Comparison of ENCODE assay signal across 27 mouse cellular contexts in genomic region chr7:68278385-68278784, GRCm38 (mm10). TPM values are rescaled to one million over a fixed set of nuclear protein-coding genes. Genes with fewer than 3 reads are reported as not detected.
A peak's percentile ranks its signal among the peaks of the same experiment; 100 is the strongest.
DNase-seq lines count a peak whose midpoint lies in the region; ATAC-seq and TF ChIP-seq lines count a peak whose summit lies in the region.
"Had no signal": no experiment of that assay in that cellular context is flagged by ENCODE, and none has a peak within 500 bp of the region (broad histone marks: within the 10 kb centered on the region; RNA-seq: fewer than 3 reads in every experiment).

No protein-coding gene starts in this region.

- TF ChIP-seq CTCF in liver, postnatal 0 days (IDR thresholded peaks at IDR 0.05; ENCODE audit: low read depth), result no peak

- no peak for ATAC-seq in CD4-positive, CD25-positive, alpha-beta regulatory T cell, adult 4 months
- ATAC-seq in liver, postnatal 0 days, result no peak
- ATAC-seq in liver, embryonic 11.5 days (replicated peaks; ENCODE audit: low FRiP score), result no peak
- no peak for ATAC-seq in limb, embryonic 11.5 days (ENCODE audit: insufficient number of reproducible peaks, low FRiP score, low TSS enrichment, low read depth)
- ATAC-seq in monocyte, adult 5-6 weeks (replicated peaks; ENCODE audit: insufficient number of reproducible peaks, low FRiP score, low TSS enrichment, poor library complexity, severe bottlenecking), result no peak
- ATAC-seq: forebrain, embryonic 16.5 days; intestine, embryonic 15.5 days; midbrain, embryonic 13.5 days had no signal

- H3K27ac ChIP-seq in liver, postnatal 0 days (ENCODE audit: low read depth), result no peak overlapping the region
- H3K27ac ChIP-seq in liver, embryonic 11.5 days (ENCODE audit: low read depth, low read length), result no peak overlapping the region
- peak overlapping the region; percentile 22; the same call in 1 of the 2 replicates for H3K27ac ChIP-seq in limb, embryonic 11.5 days (replicated peaks; ENCODE audit: low read depth, low read length)
- H3K27ac ChIP-seq: hindbrain, embryonic 15.5 days; intestine, embryonic 15.5 days; kidney, embryonic 15.5 days; liver, embryonic 14.5 days; midbrain, embryonic 13.5 days; neural tube, embryonic 15.5 days; stomach, embryonic 15.5 days had no signal

- H3K9me3 ChIP-seq in liver, postnatal 0 days (ENCODE audit: low read length), result no peaks in the 10 kb centered on the region
- no peaks in the 10 kb centered on the region for H3K9me3 ChIP-seq in liver, embryonic 11.5 days (ENCODE audit: control insufficient read depth, low read length)
- no peaks in the 10 kb centered on the region for H3K9me3 ChIP-seq in limb, embryonic 11.5 days (ENCODE audit: control insufficient read depth, low read length)
- H3K9me3 ChIP-seq: heart, embryonic 12.5 days; hindbrain, embryonic 15.5 days; intestine, embryonic 15.5 days; kidney, embryonic 15.5 days; midbrain, embryonic 13.5 days; neural tube, embryonic 15.5 days; stomach, embryonic 15.5 days had no signal

- peaks cover 9% of the 10 kb centered on the region for H3K4me1 ChIP-seq in liver, postnatal 0 days (ENCODE audit: insufficient read depth)
- peaks cover 10% of the 10 kb centered on the region for H3K4me1 ChIP-seq in liver, embryonic 11.5 days (replicated peaks; ENCODE audit: control insufficient read depth, insufficient read depth, low read length)
- peaks cover 23% of the 10 kb centered on the region for H3K4me1 ChIP-seq in limb, embryonic 11.5 days (ENCODE audit: control insufficient read depth, insufficient read depth, low read length)

- no peaks in the 10 kb centered on the region for H3K27me3 ChIP-seq in liver, postnatal 0 days (ENCODE audit: insufficient read depth, low read length)
- peaks cover 8% of the 10 kb centered on the region for H3K27me3 ChIP-seq in liver, embryonic 11.5 days (replicated peaks; ENCODE audit: control insufficient read depth, insufficient read depth, low read length)
- 0 out of 2 replicates have a peak, but pooled peaks cover 2% of the 10 kb centered on the region for H3K27me3 ChIP-seq in limb, embryonic 11.5 days (ENCODE audit: control insufficient read depth, insufficient read depth, low read length)

- H3K4me3 ChIP-seq in liver, postnatal 0 days (ENCODE audit: low read depth, low read length), result no peak overlapping the region
- no peak overlapping the region for H3K4me3 ChIP-seq in liver, embryonic 11.5 days (ENCODE audit: low read depth, low read length)
- no peak overlapping the region for H3K4me3 ChIP-seq in limb, embryonic 11.5 days (ENCODE audit: low read depth, low read length)
- H3K4me3 ChIP-seq: erythroblast, embryonic 14.5 days; heart, embryonic 12.5 days; hindbrain, embryonic 15.5 days; intestine, embryonic 15.5 days; kidney, embryonic 15.5 days; midbrain, embryonic 13.5 days; neural tube, embryonic 15.5 days; stomach, embryonic 15.5 days had no signal

- TF ChIP-seq EP300 in liver, postnatal 0 days (IDR thresholded peaks at IDR 0.05; ENCODE audit: low read depth), result no peak

- WGBS in liver, postnatal 0 days (ENCODE audit: insufficient replicate concordance), result 87% methylated on average over 6 of the region's 6 CpGs
- WGBS in liver, embryonic 11.5 days, result 92% methylated on average over 6 of the region's 6 CpGs
- WGBS in limb, embryonic 11.5 days, result 94% methylated on average over 6 of the region's 6 CpGs

- peak; percentile 67 for DNase-seq in CD4-positive, CD25-positive, alpha-beta regulatory T cell, adult 2 months (ENCODE audit: low read depth, low spot score)
- DNase-seq in liver, postnatal 0 days, result no peak
- DNase-seq in liver, embryonic 11.5 days (ENCODE audit: low spot score), result no peak
- DNase-seq in CD4-positive helper T cell, adult 2 months (ENCODE audit: low read depth, low spot score), result peak; percentile 36
- DNase-seq in limb, embryonic 11.5 days (ENCODE audit: low spot score), result no peak
- no peak for DNase-seq in cerebellum, postnatal 10 days
- DNase-seq: cerebellum, adult 18-20 months; cerebellum, postnatal 36 days; heart, postnatal 4 days; kidney, postnatal 4 days; lung, postnatal 10 days; right cerebral cortex, postnatal 14 days; spleen, adult 18-20 months had no signal

- no peaks in the 10 kb centered on the region for H3K36me3 ChIP-seq in liver, postnatal 0 days (replicated peaks; ENCODE audit: insufficient read depth, low read length)
- H3K36me3 ChIP-seq in liver, embryonic 11.5 days (ENCODE audit: control insufficient read depth, insufficient read depth, low read length), result no peaks in the 10 kb centered on the region
- no peaks in the 10 kb centered on the region for H3K36me3 ChIP-seq in limb, embryonic 11.5 days (ENCODE audit: control insufficient read depth, insufficient read depth, low read length)
- H3K36me3 ChIP-seq: heart, embryonic 12.5 days; hindbrain, embryonic 15.5 days; intestine, embryonic 15.5 days; kidney, embryonic 15.5 days; midbrain, embryonic 13.5 days; neural tube, embryonic 15.5 days; stomach, embryonic 15.5 days had no signal

- H3K9ac ChIP-seq in liver, postnatal 0 days (replicated peaks), result no peak overlapping the region
- no peak overlapping the region for H3K9ac ChIP-seq in liver, embryonic 11.5 days (ENCODE audit: low read depth, low read length)
- H3K9ac ChIP-seq in limb, embryonic 11.5 days (ENCODE audit: low read length), result no peak overlapping the region
- H3K9ac ChIP-seq: heart, embryonic 12.5 days; hindbrain, embryonic 15.5 days; intestine, embryonic 15.5 days; kidney, embryonic 15.5 days; liver, embryonic 14.5 days; midbrain, embryonic 13.5 days; neural tube, embryonic 15.5 days; stomach, embryonic 15.5 days had no signal

- 0 out of 2 replicates have a peak overlapping the region, but pooled peaks have one; percentile 1 for H3K4me2 ChIP-seq in liver, postnatal 0 days (ENCODE audit: low read depth, low read length)
- no peak overlapping the region for H3K4me2 ChIP-seq in liver, embryonic 11.5 days
- H3K4me2 ChIP-seq in limb, embryonic 11.5 days (ENCODE audit: low read depth, severe bottlenecking), result no peak overlapping the region
- H3K4me2 ChIP-seq: heart, embryonic 12.5 days; hindbrain, embryonic 15.5 days; intestine, embryonic 15.5 days; kidney, embryonic 15.5 days; midbrain, embryonic 13.5 days; neural tube, embryonic 15.5 days; stomach, embryonic 15.5 days had no signal

RNA-seq across cellular contexts. Expression of gene Fam169b, which starts 4.7 kb away (rescaled TPM):
- 100 to 1,000 TPM; 124 to 148 TPM for polyA plus RNA-seq in CD4-positive, CD25-positive, alpha-beta regulatory T cell, adult 4 months (2017; shearing (Covaris generic))
- 4.5 and 4.7 TPM in 2 replicates for polyA plus RNA-seq in liver, postnatal 0 days (2015; fragmentation: Nextera tagmentation; extraction: Ambion mirVana)
- polyA plus RNA-seq in liver, embryonic 11.5 days (2014; fragmentation: Nextera tagmentation; extraction: Ambion mirVana), result 0.26 and 0.29 TPM in 2 replicates
- 1.5 and 2.0 TPM in 2 replicates for polyA plus RNA-seq in limb, embryonic 11.5 days (2014; fragmentation: Nextera tagmentation; extraction: Ambion mirVana)
- 3.0 to 6.0 TPM (median 4.6 TPM) in 3 replicates for total RNA-seq in monocyte, adult 5-6 weeks (2017)
- polyA plus RNA-seq: erythroblast, embryonic 14.5 days; forebrain, embryonic 16.5 days; midbrain, embryonic 13.5 days had no signal

RNA-seq across cellular contexts. Expression of gene Pgpep1l, which starts 14.4 kb away (rescaled TPM):
- polyA plus RNA-seq in CD4-positive, CD25-positive, alpha-beta regulatory T cell, adult 4 months (2017; shearing (Covaris generic)), result 1 to 10 TPM; 6.2 to 6.6 TPM
- not detected in 2 replicates for polyA plus RNA-seq in liver, postnatal 0 days (2015; fragmentation: Nextera tagmentation; extraction: Ambion mirVana)
- not detected in 2 replicates for polyA plus RNA-seq in liver, embryonic 11.5 days (2014; fragmentation: Nextera tagmentation; extraction: Ambion mirVana)
- not detected in 2 replicates for polyA plus RNA-seq in limb, embryonic 11.5 days (2014; fragmentation: Nextera tagmentation; extraction: Ambion mirVana)
- 0.87 TPM in 1 of 3 replicates, not detected in the others for total RNA-seq in monocyte, adult 5-6 weeks (2017)
- total RNA-seq: granulocyte monocyte progenitor cell, adult 5-6 weeks; heart, postnatal 4 days; megakaryocyte progenitor cell, adult 5-6 weeks had no signal
- polyA plus RNA-seq: erythroblast, embryonic 14.5 days; forebrain, embryonic 16.5 days; heart, embryonic 12.5 days; hindbrain, embryonic 15.5 days; intestine, embryonic 15.5 days; liver, embryonic 14.5 days; midbrain, embryonic 13.5 days; neural tube, embryonic 15.5 days; stomach, embryonic 15.5 days had no signal

Comparison
In these comparisons a context has a peak if more than half of its experiments do, and no peak if none do; other contexts are left out.
1. DNase-seq: peak in CD4-positive, CD25-positive, alpha-beta regulatory T cell, adult 2 months (single experiment) and CD4-positive helper T cell, adult 2 months (single experiment); none in liver, postnatal 0 days (single experiment), liver, embryonic 11.5 days (single experiment), limb, embryonic 11.5 days (single experiment) and cerebellum, postnatal 10 days (0 of 2).
2. RNA of gene Fam169b, which starts 4.7 kb away (polyA plus RNA-seq): 124 to 148 TPM in CD4-positive, CD25-positive, alpha-beta regulatory T cell, adult 4 months; 4.5 to 4.7 TPM in liver, postnatal 0 days, 1.5 to 2.0 TPM in limb, embryonic 11.5 days and 0.26 to 0.29 TPM in liver, embryonic 11.5 days; every median in the first group is over 10 times any median in the second.